Mouse (Mus musculus) forebrain, postnatal 0 days (tissue): ENCODE data around the gene Ankrd6. TPM values are rescaled to one million over a fixed set of nuclear protein-coding genes. Genes with fewer than 3 reads are reported as not detected.

Source experiments
- ATAC-seq: fragments of 200-750 bp; cut with Nextera tagmentation; 2 replicates; pipeline ENCODE4 v1.8.0; 2017; ENCODE audit warnings: mild to moderate bottlenecking, moderate library complexity
- DNase-seq: peaks from one replicate; pipeline ENCODE4 v3.0.0-alpha.2; 2015
- H3K27ac ChIP-seq: fragments of 300-500 bp; sonication (generic); 2 replicates; pipeline ENCODE4 v1.5.1; 2014; ENCODE audit warnings: low read depth, mild to moderate bottlenecking, antibody characterized with exemption, low read length, moderate library complexity, mixed read lengths
- H3K27me3 ChIP-seq: fragments of 300-500 bp; sonication (generic); 2 replicates; pipeline ENCODE4 v1.6.1; 2014; ENCODE audit warnings: mild to moderate bottlenecking, low read length, mixed read lengths; ENCODE audit not compliant: insufficient read depth
- H3K36me3 ChIP-seq: fragments of 300-500 bp; sonication (generic); 2 replicates; pipeline ENCODE4 v1.6.1; 2014; ENCODE audit warnings: mild to moderate bottlenecking, moderate library complexity; ENCODE audit not compliant: insufficient read depth
- H3K4me1 ChIP-seq: fragments of 300-500 bp; sonication (generic); 2 replicates; pipeline ENCODE4 v1.6.1; 2014; ENCODE audit warnings: antibody characterized with exemption; ENCODE audit not compliant: insufficient read depth
- H3K4me2 ChIP-seq: fragments of 300-500 bp; sonication (generic); 2 replicates; pipeline ENCODE4 v1.6.1; 2014; ENCODE audit warnings: low read depth, mild to moderate bottlenecking, moderate library complexity
- H3K4me3 ChIP-seq: fragments of 300-500 bp; sonication (generic); 2 replicates; pipeline ENCODE4 v1.5.1; 2014; ENCODE audit warnings: low read depth, low read length, mixed read lengths
- H3K9ac ChIP-seq: fragments of 300-500 bp; sonication (generic); 2 replicates; pipeline ENCODE4 v1.6.1; 2014; ENCODE audit warnings: mild to moderate bottlenecking
- H3K9me3 ChIP-seq: fragments of 300-500 bp; sonication (generic); 2 replicates; pipeline ENCODE4 v1.6.1; 2016; ENCODE audit warnings: low read length
- CTCF ChIP-seq: sonication (generic); IDR thresholded peaks from 2 replicates; pipeline ENCODE4 v1.5.1; 2016; ENCODE audit warnings: antibody characterized with exemption, control low read depth, low read depth
- WGBS: fragments of 180-500 bp; shearing (Covaris S2); extraction: QIAGEN DNeasy Blood & Tissue Kit; methylation state at CpG from one replicate; pipeline ENCODE4 v1.1.7; 2014; 5-methylcytosine and 5-hydroxymethylcytosine counted together
- polyA plus RNA-seq: library from polyadenylated mRNA; unstranded; fragments of >200 nt; fragmentation: Nextera tagmentation; extraction: Ambion mirVana; gene quantifications from 2 replicates; pipeline ENCODE4 v1.2.1, GENCODE M21; 2015
- total RNA-seq: library from RNA; depleted of rRNA; stranded (reverse); fragments of >200 nt; gene quantifications from 2 replicates; pipeline ENCODE4 v1.2.3, GENCODE M21; 2014; rRNA removed

Gene Ankrd6
- total RNA-seq (30.3 and 39.8 TPM in 2 replicates), polyA plus RNA-seq (15.1 and 18.4 TPM in 2 replicates)

- Histone ChIP-seq H3K36me3 (no peaks in the 10 kb centered on the region), H3K4me3 (peak within 1 kb of the TSS; percentile 68), H3K4me1 (peaks cover 3% of the 10 kb centered on the region; the same call in 1 of the 2 replicates), H3K9ac (peak within 1 kb of the TSS; percentile 68), H3K27me3 (no peaks in the 10 kb centered on the region; the same call in 1 of the 2 replicates), H3K27ac (peak within 1 kb of the TSS; percentile 40; the same call in 1 of the 2 replicates), H3K9me3 (no peaks in the 10 kb centered on the region), H3K4me2 (peak within 1 kb of the TSS; percentile 91)
- TF ChIP-seq CTCF: peak; percentile 91
- WGBS: under 1% methylated on average over 60 of the region's 66 CpGs
- ATAC-seq (peak; percentile 95), DNase-seq (peak; percentile 93)
These were observed at the start of gene Ankrd6 for GRCm38 (mm10) chr4:32950356-32951034. Gene Ankrd6 (minus strand): TSS chr4:32950841.

DNA sequence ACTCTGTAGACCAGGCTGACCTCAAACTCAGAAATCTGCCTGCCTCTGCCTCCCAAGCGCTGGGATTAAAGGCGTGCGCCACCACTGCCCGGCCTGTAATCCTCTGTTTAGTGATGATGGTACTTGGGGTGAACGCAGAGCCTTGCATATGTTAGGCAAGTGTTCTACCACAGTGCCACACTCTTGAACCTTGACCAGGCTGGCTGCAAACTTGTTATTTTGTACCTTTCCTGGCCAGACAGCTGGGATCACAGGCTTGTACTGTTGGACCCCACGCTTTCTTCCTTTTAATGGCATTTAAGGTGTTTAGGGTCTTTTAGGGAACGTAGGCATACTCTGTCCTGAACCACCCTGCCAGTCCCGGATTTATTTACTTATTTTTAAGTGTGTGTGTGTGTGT lies 48.4 kb upstream of the Ankrd6 start:
- no peaks in the 10 kb centered on the region; the same call in 1 of the 2 replicates for H3K36me3 ChIP-seq
- no peak overlapping the region for H3K4me2 ChIP-seq
- 96% methylated on average over 8 of the region's 8 CpGs for WGBS
- H3K27ac ChIP-seq: no peak overlapping the region
- no peak for ATAC-seq
- no peak overlapping the region for H3K9ac ChIP-seq
- no peak for TF ChIP-seq CTCF
- H3K9me3 ChIP-seq: no peaks in the 10 kb centered on the region
- no peak for DNase-seq
- no peaks in the 10 kb centered on the region for H3K27me3 ChIP-seq
- no peak overlapping the region for H3K4me3 ChIP-seq
- H3K4me1 ChIP-seq: no peaks in the 10 kb centered on the region

- no peaks in the 10 kb centered on the region for H3K27me3 ChIP-seq
- H3K9ac ChIP-seq: no peak overlapping the region
- H3K4me1 ChIP-seq: no peaks in the 10 kb centered on the region
- H3K4me2 ChIP-seq: no peak overlapping the region
- no peak overlapping the region for H3K27ac ChIP-seq
- no peak overlapping the region for H3K4me3 ChIP-seq
- no peaks in the 10 kb centered on the region for H3K9me3 ChIP-seq
- no peak for TF ChIP-seq CTCF
- no peaks in the 10 kb centered on the region; the same call in 1 of the 2 replicates for H3K36me3 ChIP-seq
- 86% methylated on average over 5 of the region's 5 CpGs for WGBS
- DNase-seq: no peak
- no peak for ATAC-seq
These were observed 46.9 kb upstream of the Ankrd6 start for GRCm38 (mm10) chr4:32997571-32997970.

DNA sequence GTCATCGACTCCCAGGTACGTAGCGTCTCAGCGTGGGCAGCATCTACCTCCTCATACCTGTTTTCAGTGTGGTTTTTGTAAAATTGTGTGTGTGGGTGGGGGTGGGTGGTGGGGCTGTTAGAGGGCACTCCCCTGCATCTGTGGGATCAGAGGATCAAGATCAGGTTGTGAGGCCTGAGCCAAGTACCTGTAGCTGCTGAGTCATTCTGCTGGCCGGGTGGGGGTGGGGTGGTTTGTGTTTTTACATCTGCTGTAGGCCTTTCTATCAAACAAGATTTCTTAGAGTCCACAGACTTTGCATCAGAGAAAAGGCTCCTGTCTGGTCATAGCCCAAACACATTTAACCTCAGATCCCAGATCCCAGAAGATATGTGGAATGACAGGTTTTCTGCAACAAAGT lies 45.4 kb upstream of the Ankrd6 start:
- Histone ChIP-seq H3K36me3 (no peaks in the 10 kb centered on the region; the same call in 1 of the 2 replicates), H3K9ac (no peak overlapping the region), H3K4me3 (no peak overlapping the region), H3K4me2 (no peak overlapping the region), H3K27ac (no peak overlapping the region), H3K4me1 (no peaks in the 10 kb centered on the region), H3K9me3 (no peaks in the 10 kb centered on the region), H3K27me3 (no peaks in the 10 kb centered on the region)
- TF ChIP-seq CTCF: no peak
- DNase-seq: no peak
- WGBS: 96% methylated on average over 5 of the region's 5 CpGs
- ATAC-seq: no peak

DNA sequence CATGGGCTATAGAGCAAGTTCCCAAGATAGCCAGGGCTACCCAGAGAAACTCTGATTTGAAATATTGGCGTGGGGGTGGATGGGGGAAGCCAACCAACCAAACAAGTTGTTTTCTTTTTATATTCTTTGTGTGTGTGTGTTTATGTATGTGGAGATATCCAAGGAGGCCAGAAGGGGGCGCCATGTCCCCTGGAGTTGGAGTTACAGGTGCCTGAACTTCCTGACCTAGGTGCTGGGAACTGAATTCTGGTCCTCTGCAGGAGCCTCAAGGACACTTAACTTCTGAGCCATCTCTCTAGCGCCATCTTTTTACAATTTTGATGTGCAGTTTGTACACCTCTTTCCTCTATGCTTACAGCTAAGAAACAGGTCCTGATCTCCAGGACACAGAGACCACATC lies 43.5 kb upstream of the Ankrd6 start:
- no peaks in the 10 kb centered on the region for H3K4me1 ChIP-seq
- H3K4me2 ChIP-seq: no peak overlapping the region
- no peak for ATAC-seq
- H3K4me3 ChIP-seq: no peak overlapping the region
- H3K27ac ChIP-seq: no peak overlapping the region
- no peaks in the 10 kb centered on the region for H3K9me3 ChIP-seq
- no peak for TF ChIP-seq CTCF
- H3K9ac ChIP-seq: no peak overlapping the region
- H3K36me3 ChIP-seq: no peaks in the 10 kb centered on the region; the same call in 1 of the 2 replicates
- 77% methylated on average over 3 of the region's 3 CpGs for WGBS
- DNase-seq: no peak
- no peaks in the 10 kb centered on the region for H3K27me3 ChIP-seq

- no peak overlapping the region for H3K9ac ChIP-seq
- H3K27ac ChIP-seq: no peak overlapping the region
- H3K4me2 ChIP-seq: no peak overlapping the region
- H3K4me3 ChIP-seq: no peak overlapping the region
- H3K9me3 ChIP-seq: no peaks in the 10 kb centered on the region
- H3K27me3 ChIP-seq: no peaks in the 10 kb centered on the region
- H3K4me1 ChIP-seq: peaks cover 8% of the 10 kb centered on the region; the same call in 1 of the 2 replicates
- no peak for TF ChIP-seq CTCF
- WGBS: 84% methylated on average over 2 of the region's 2 CpGs
- no peaks in the 10 kb centered on the region for H3K36me3 ChIP-seq
- no peak for ATAC-seq
- no peak for DNase-seq
These were observed 38.7 kb upstream of the Ankrd6 start for GRCm38 (mm10) chr4:32989346-32989745.

DNA sequence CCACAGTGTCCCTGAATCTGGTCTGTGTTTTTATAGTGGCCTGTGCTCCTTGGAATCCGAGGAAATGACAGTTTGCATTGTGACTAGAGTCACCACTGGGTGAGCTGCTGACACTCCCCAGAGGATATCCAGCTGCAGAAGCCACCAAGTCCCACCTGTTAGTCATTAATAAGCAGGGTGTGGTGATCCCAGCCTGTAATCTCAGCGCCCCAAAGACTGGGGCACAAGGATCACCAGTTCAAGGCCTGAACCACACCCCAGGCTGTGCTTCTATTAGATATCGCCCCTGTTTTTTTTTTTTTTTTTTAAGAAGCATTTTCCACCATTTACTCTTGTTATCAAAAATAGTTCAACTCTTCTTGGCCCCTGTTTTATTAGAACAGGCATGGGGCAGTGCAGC lies 36.4 kb upstream of the Ankrd6 start:
- Histone ChIP-seq H3K27me3 (no peaks in the 10 kb centered on the region), H3K36me3 (no peaks in the 10 kb centered on the region), H3K4me1 (peaks cover 8% of the 10 kb centered on the region; the same call in 1 of the 2 replicates), H3K4me3 (no peak overlapping the region), H3K4me2 (no peak overlapping the region), H3K27ac (no peak overlapping the region), H3K9ac (no peak overlapping the region), H3K9me3 (no peaks in the 10 kb centered on the region)
- no peak for TF ChIP-seq CTCF
- ATAC-seq (no peak), DNase-seq (no peak)
- 79% methylated on average over 3 of the region's 3 CpGs for WGBS
